Mouse (Mus musculus) erythroblast, embryonic 14.5 days (primary cell): ENCODE measurements around the gene Ppp1r37. TPM values are rescaled to one million over a fixed set of nuclear protein-coding genes. Genes with fewer than 3 reads are reported as not detected.

Experiments
- H3K27me3 ChIP-seq: 2 replicates; pipeline ENCODE4 v1.6.1; 2012; ENCODE audit warnings: inconsistent platforms; ENCODE audit not compliant: control insufficient read depth
- H3K36me3 ChIP-seq: 2 replicates; pipeline ENCODE4 v1.6.1; 2012; ENCODE audit warnings: mild to moderate bottlenecking, inconsistent platforms; ENCODE audit not compliant: control insufficient read depth
- H3K4me1 ChIP-seq: 2 replicates; pipeline ENCODE4 v1.6.1; 2012; ENCODE audit warnings: inconsistent platforms; ENCODE audit not compliant: control insufficient read depth
- H3K4me3 ChIP-seq: replicated peaks from 2 replicates; pipeline ENCODE3; 2012; ENCODE audit warnings: moderate library complexity, mild to moderate bottlenecking, inconsistent platforms
- H3K9me3 ChIP-seq: 2 replicates; pipeline ENCODE4 v1.6.1; 2012; ENCODE audit warnings: low read length, inconsistent platforms, mixed read lengths; ENCODE audit not compliant: control insufficient read depth
- GATA1 ChIP-seq: IDR thresholded peaks from 2 replicates; pipeline ENCODE4 v1.6.1; 2012; ENCODE audit warnings: low read length, inconsistent platforms, mixed read lengths
- TAL1 ChIP-seq: IDR thresholded peaks from 3 replicates; pipeline ENCODE4 v1.6.1; 2012; ENCODE audit warnings: low read length, inconsistent platforms, mixed read lengths
- polyA plus RNA-seq: library from polyadenylated mRNA; stranded (reverse); fragments of >175 nt; gene quantifications from 2 replicates; pipeline ENCODE4 v1.2.3, GENCODE M21; 2012

The Ppp1r37 gene
- polyA plus RNA-seq, 1 experiment: 26.4 TPM

- Histone ChIP-seq H3K4me3 (no peak overlapping the region), H3K4me1 (peaks cover 58% of the 10 kb centered on the region), H3K9me3 (no peaks in the 10 kb centered on the region), H3K36me3 (peaks cover 94% of the 10 kb centered on the region), H3K27me3 (no peaks in the 10 kb centered on the region)
- TF ChIP-seq GATA1: no peak
Observed at GRCm38 (mm10) chr7:19547344-19547969, 15.4 kb downstream of the Ppp1r37 start.

- Histone ChIP-seq H3K27me3 (no peaks in the 10 kb centered on the region), H3K9me3 (no peaks in the 10 kb centered on the region), H3K4me3 (no peak overlapping the region), H3K4me1 (peaks cover 61% of the 10 kb centered on the region), H3K36me3 (peaks cover 94% of the 10 kb centered on the region)
- TF ChIP-seq TAL1 (no peak), GATA1 (no peak)
Observed at GRCm38 (mm10) chr7:19546007-19546406, 16.9 kb downstream of the Ppp1r37 start.

GRCm38 (mm10) chr7:19543584-19543983 is 19.3 kb downstream of the Ppp1r37 start:
- H3K4me3 ChIP-seq: no peak overlapping the region
- no peaks in the 10 kb centered on the region for H3K9me3 ChIP-seq
- peaks cover 90% of the 10 kb centered on the region for H3K36me3 ChIP-seq
- TF ChIP-seq GATA1: no peak
- no peak for TF ChIP-seq TAL1
- no peaks in the 10 kb centered on the region for H3K27me3 ChIP-seq
- peaks cover 58% of the 10 kb centered on the region for H3K4me1 ChIP-seq

- TF ChIP-seq GATA1 (no peak), TAL1 (no peak)
- Histone ChIP-seq H3K4me1 (peaks cover 52% of the 10 kb centered on the region), H3K9me3 (no peaks in the 10 kb centered on the region), H3K27me3 (no peaks in the 10 kb centered on the region), H3K4me3 (no peak overlapping the region), H3K36me3 (peaks cover 89% of the 10 kb centered on the region)
Observed at GRCm38 (mm10) chr7:19542155-19542691, 20.7 kb downstream of the Ppp1r37 start.

DNA sequence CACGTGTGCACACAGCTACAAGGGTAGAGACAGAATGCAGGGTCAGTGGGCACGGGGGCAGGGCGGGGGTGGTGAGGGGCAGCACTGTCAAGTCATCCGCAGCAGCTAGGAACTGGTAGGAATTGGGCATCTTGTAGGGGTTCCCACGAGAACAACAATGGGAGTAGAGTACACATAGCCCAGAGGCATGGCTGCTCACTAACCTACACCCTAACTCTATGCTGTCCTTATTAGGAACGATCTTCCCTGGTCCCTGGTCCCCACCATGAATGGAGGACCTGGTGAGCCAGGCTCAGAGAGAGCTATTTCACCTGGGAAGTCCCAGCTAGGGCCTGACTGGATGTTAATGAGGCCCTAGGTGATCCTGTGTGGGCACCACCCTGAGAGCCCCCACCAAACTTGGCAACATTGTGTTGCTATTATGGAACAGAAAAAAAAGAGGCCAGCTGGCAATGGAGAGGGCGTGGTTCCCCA is 21.2 kb downstream of the Ppp1r37 start:
- Histone ChIP-seq H3K9me3 (no peaks in the 10 kb centered on the region), H3K36me3 (peaks cover 88% of the 10 kb centered on the region), H3K4me3 (no peak overlapping the region), H3K4me1 (peaks cover 50% of the 10 kb centered on the region), H3K27me3 (no peaks in the 10 kb centered on the region)
- TF ChIP-seq TAL1: no peak
- TF ChIP-seq GATA1: no peak

GRCm38 (mm10) chr7:19540771-19541566 is 21.9 kb downstream of the Ppp1r37 start:
- Histone ChIP-seq H3K4me1 (peaks cover 48% of the 10 kb centered on the region), H3K27me3 (no peaks in the 10 kb centered on the region)
- no peak for TF ChIP-seq GATA1
- no peak for TF ChIP-seq TAL1

GRCm38 (mm10) chr7:19534676-19535075 is 28.2 kb downstream of the Ppp1r37 start:
- H3K9me3 ChIP-seq: no peaks in the 10 kb centered on the region
- TF ChIP-seq TAL1: no peak
- TF ChIP-seq GATA1: no peak
- H3K4me1 ChIP-seq: peaks cover 18% of the 10 kb centered on the region
- no peaks in the 10 kb centered on the region for H3K27me3 ChIP-seq
- H3K36me3 ChIP-seq: peaks cover 94% of the 10 kb centered on the region
- no peak overlapping the region for H3K4me3 ChIP-seq

More at GRCm38 (mm10) chr7:19540771-19541566, 21.9 kb downstream of the Ppp1r37 start:
- Histone ChIP-seq H3K4me3 (no peak overlapping the region), H3K36me3 (peaks cover 88% of the 10 kb centered on the region), H3K9me3 (no peaks in the 10 kb centered on the region)

GRCm38 (mm10) chr7:19532240-19532639 is 30.6 kb downstream of the Ppp1r37 start:
- H3K36me3 ChIP-seq: peaks cover 90% of the 10 kb centered on the region
- H3K27me3 ChIP-seq: no peaks in the 10 kb centered on the region
- peaks cover 12% of the 10 kb centered on the region for H3K4me1 ChIP-seq
- TF ChIP-seq GATA1 (no peak), TAL1 (no peak)
- H3K4me3 ChIP-seq: no peak overlapping the region
- no peaks in the 10 kb centered on the region for H3K9me3 ChIP-seq

- peaks cover 79% of the 10 kb centered on the region for H3K36me3 ChIP-seq
- TF ChIP-seq GATA1: no peak
- no peak for TF ChIP-seq TAL1
Observed at GRCm38 (mm10) chr7:19531077-19531476, 31.8 kb downstream of the Ppp1r37 start.

More at GRCm38 (mm10) chr7:19531077-19531476, 31.8 kb downstream of the Ppp1r37 start:
- Histone ChIP-seq H3K9me3 (no peaks in the 10 kb centered on the region), H3K27me3 (no peaks in the 10 kb centered on the region), H3K4me3 (no peak overlapping the region), H3K4me1 (peaks cover 9% of the 10 kb centered on the region)
